Mouse (Mus musculus) spleen, adult 2 months (tissue): ENCODE measurements around the gene Ppm1a.

Experiments
- CTCF ChIP-seq: fragments of 200-500 bp; IDR thresholded peaks from 2 replicates; pipeline ENCODE4 v1.5.1; 2011; ENCODE audit warnings: mild to moderate bottlenecking, inconsistent platforms; ENCODE audit not compliant: insufficient read depth, insufficient read length, insufficient replicate concordance; ENCODE audit errors: extremely low read depth
- POLR2A ChIP-seq: fragments of 200-500 bp; IDR thresholded peaks from 2 replicates; pipeline ENCODE4 v1.6.1; 2011; ENCODE audit warnings: low read depth, low read length, inconsistent platforms

DNA sequence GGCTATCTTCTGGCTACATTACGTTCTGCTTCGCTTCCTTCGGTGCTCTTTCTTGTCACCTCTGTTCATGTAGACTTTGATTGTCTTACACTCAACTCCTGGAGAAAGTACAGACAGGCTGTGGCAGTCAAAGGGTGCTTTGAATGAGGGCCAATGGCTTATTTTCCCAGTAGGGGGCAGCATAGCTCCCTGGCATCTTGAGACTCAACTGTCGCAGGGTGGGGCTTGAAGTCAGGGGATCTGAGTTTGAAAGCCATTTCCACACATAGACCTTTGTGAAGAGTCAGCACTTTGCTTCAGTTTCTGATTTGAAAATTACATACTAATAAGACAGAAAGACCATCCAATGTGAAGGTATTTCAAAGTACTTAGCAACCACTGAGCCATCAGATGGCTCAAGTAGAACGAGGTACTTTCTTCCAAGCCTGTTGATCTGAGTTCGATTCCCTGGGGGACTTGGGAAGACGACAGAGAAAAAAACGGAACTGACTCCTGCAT lies 78.3 kb downstream of the Ppm1a start:
- no peak for TF ChIP-seq POLR2A
- TF ChIP-seq CTCF = no peak
